Mouse (Mus musculus) brain, embryonic 14.5 days (tissue): ENCODE results near the gene Sdsl.

ENCODE experiments used
- CTCF ChIP-seq: fragments of 200-500 bp; IDR thresholded peaks from 2 replicates; pipeline ENCODE4 v1.5.1; 2012; ENCODE audit warnings: inconsistent platforms, mild to moderate bottlenecking, moderate library complexity, borderline replicate concordance; ENCODE audit not compliant: insufficient read depth, insufficient read length; ENCODE audit errors: extremely low read depth
- POLR2A ChIP-seq: fragments of 200-500 bp; IDR thresholded peaks from 2 replicates; pipeline ENCODE4 v1.6.1; 2012; ENCODE audit warnings: mild to moderate bottlenecking, inconsistent platforms, borderline replicate concordance; ENCODE audit not compliant: poor library complexity, insufficient read depth, insufficient read length, severe bottlenecking; ENCODE audit errors: extremely low read depth

- TF ChIP-seq CTCF (no peak), POLR2A (no peak)
Measured at GRCm38 (mm10) chr5:120514031-120514677, 41.5 kb upstream of the Sdsl start.
